Mouse (Mus musculus) midbrain, embryonic 16.5 days (tissue): ENCODE results near the gene Safb2. TPM values are rescaled to one million over a fixed set of nuclear protein-coding genes. Genes with fewer than 3 reads are reported as not detected.

Source experiments
- ATAC-seq: fragments of 200-750 bp; cut with Nextera tagmentation; 2 replicates; pipeline ENCODE4 v1.8.0; 2017; ENCODE audit warnings: moderate TSS enrichment
- H3K27ac ChIP-seq: fragments of 300-500 bp; sonication (generic); 2 replicates; pipeline ENCODE4 v1.5.1; 2014; ENCODE audit warnings: mild to moderate bottlenecking, low read length, mixed read lengths
- H3K27me3 ChIP-seq: fragments of 300-500 bp; sonication (generic); 2 replicates; pipeline ENCODE4 v1.6.1; 2014; ENCODE audit warnings: low read depth, low read length, mixed read lengths; ENCODE audit not compliant: control insufficient read depth, insufficient read depth
- H3K36me3 ChIP-seq: fragments of 300-500 bp; sonication (generic); 2 replicates; pipeline ENCODE4 v1.6.1; 2014; ENCODE audit warnings: mild to moderate bottlenecking, low read length, moderate library complexity, mixed read lengths; ENCODE audit not compliant: control insufficient read depth, insufficient read depth
- H3K4me1 ChIP-seq: fragments of 300-500 bp; sonication (generic); 2 replicates; pipeline ENCODE4 v1.6.1; 2014; ENCODE audit warnings: mild to moderate bottlenecking, low read length, mixed read lengths; ENCODE audit not compliant: control insufficient read depth, insufficient read depth
- H3K4me2 ChIP-seq: fragments of 300-500 bp; sonication (generic); 2 replicates; pipeline ENCODE4 v1.6.1; 2014; ENCODE audit warnings: mild to moderate bottlenecking, low read length, mixed read lengths
- H3K4me3 ChIP-seq: fragments of 300-500 bp; sonication (generic); 2 replicates; pipeline ENCODE4 v1.5.1; 2014; ENCODE audit warnings: low read depth, mild to moderate bottlenecking, low read length, moderate library complexity, mixed read lengths
- H3K9ac ChIP-seq: fragments of 300-500 bp; sonication (generic); 2 replicates; pipeline ENCODE4 v1.6.1; 2014; ENCODE audit warnings: low read depth, low read length, mixed read lengths
- H3K9me3 ChIP-seq: fragments of 300-500 bp; sonication (generic); replicated peaks from 2 replicates; pipeline ENCODE4 v1.6.1; 2014; ENCODE audit warnings: mild to moderate bottlenecking, low read length, mixed read lengths; ENCODE audit not compliant: control insufficient read depth, poor library complexity, severe bottlenecking
- WGBS: fragments of 180-500 bp; shearing (Covaris S2); extraction: QIAGEN DNeasy Blood & Tissue Kit; methylation state at CpG from one replicate; pipeline ENCODE4 v1.1.7; 2014; 5-methylcytosine and 5-hydroxymethylcytosine counted together
- polyA plus RNA-seq: library from polyadenylated mRNA; unstranded; fragments of >200 nt; fragmentation: Nextera tagmentation; extraction: Ambion mirVana; gene quantifications from 2 replicates; pipeline ENCODE4 v1.2.1, GENCODE M21; 2015

Safb2 gene
- polyA plus RNA-seq, 1 experiment from 2014 or later, result 63.2 TPM

- H3K36me3 ChIP-seq, result no peaks in the 10 kb centered on the region
- no peaks in the 10 kb centered on the region for H3K9me3 ChIP-seq
- no peak overlapping the region for H3K4me2 ChIP-seq
- no peaks in the 10 kb centered on the region for H3K27me3 ChIP-seq
- no peak overlapping the region for H3K9ac ChIP-seq
- no peak overlapping the region for H3K4me3 ChIP-seq
- 60% methylated on average over 1 of the region's 1 CpGs for WGBS
- no peaks in the 10 kb centered on the region for H3K4me1 ChIP-seq
- ATAC-seq, result no peak
- no peak overlapping the region for H3K27ac ChIP-seq
These were observed 61.6 kb downstream of the Safb2 start for GRCm38 (mm10) chr17:56522744-56523143.

GRCm38 (mm10) chr17:56515690-56516410, 68.5 kb downstream of the Safb2 start:
- Histone ChIP-seq H3K36me3 (no peaks in the 10 kb centered on the region), H3K27me3 (peaks cover 21% of the 10 kb centered on the region), H3K27ac (peak overlapping the region; percentile 53), H3K4me1 (peaks cover 16% of the 10 kb centered on the region), H3K4me3 (no peak overlapping the region), H3K9ac (peak overlapping the region; percentile 46; the same call in 1 of the 2 replicates), H3K9me3 (no peaks in the 10 kb centered on the region), H3K4me2 (peak overlapping the region; percentile 19)
- peak; percentile 65 for ATAC-seq
- 8% methylated on average over 13 of the region's 13 CpGs for WGBS

GRCm38 (mm10) chr17:56514916-56515315, 69.5 kb downstream of the Safb2 start:
- H3K27ac ChIP-seq, result peak overlapping the region; percentile 53; the same call in 1 of the 2 replicates

GRCm38 (mm10) chr17:56514330-56514729, 70.1 kb downstream of the Safb2 start:
- H3K4me1 ChIP-seq, result peaks cover 19% of the 10 kb centered on the region
- no peaks in the 10 kb centered on the region for H3K36me3 ChIP-seq
- no peak overlapping the region for H3K27ac ChIP-seq
- H3K9me3 ChIP-seq, result no peaks in the 10 kb centered on the region
- H3K4me3 ChIP-seq, result no peak overlapping the region
- H3K4me2 ChIP-seq, result no peak overlapping the region
- H3K9ac ChIP-seq, result no peak overlapping the region
- no peak for ATAC-seq
- H3K27me3 ChIP-seq, result peaks cover 29% of the 10 kb centered on the region

More at GRCm38 (mm10) chr17:56514916-56515315, 69.5 kb downstream of the Safb2 start:
- Histone ChIP-seq H3K4me1 (peaks cover 16% of the 10 kb centered on the region), H3K9ac (no peak overlapping the region), H3K9me3 (no peaks in the 10 kb centered on the region), H3K27me3 (peaks cover 29% of the 10 kb centered on the region), H3K4me2 (no peak overlapping the region), H3K36me3 (no peaks in the 10 kb centered on the region), H3K4me3 (no peak overlapping the region)
- ATAC-seq, result no peak
- 55% methylated on average over 12 of the region's 12 CpGs for WGBS

- Histone ChIP-seq H3K9ac (peak within 1 kb of the TSS; percentile 48; the same call in 1 of the 2 replicates), H3K9me3 (no peaks in the 10 kb centered on the region), H3K4me2 (peak within 1 kb of the TSS; percentile 46), H3K27ac (no peak within 1 kb of the TSS), H3K4me3 (peak within 1 kb of the TSS; percentile 25), H3K36me3 (no peaks in the 10 kb centered on the region), H3K4me1 (peaks cover 21% of the 10 kb centered on the region), H3K27me3 (peaks cover 29% of the 10 kb centered on the region)
- WGBS, result 64% methylated on average over 22 of the region's 22 CpGs
- no peak for ATAC-seq
These were observed 72.1 kb downstream of the Safb2 start, which contains the start of gene Znrf4 for GRCm38 (mm10) chr17:56512310-56512709. Gene Znrf4, minus strand, starts transcription at chr17:56512431.

GRCm38 (mm10) chr17:56511707-56512090, 72.7 kb downstream of the Safb2 start:
- peak overlapping the region; percentile 46 for H3K4me2 ChIP-seq
- H3K4me3 ChIP-seq, result peak overlapping the region; percentile 25
- no peak for ATAC-seq
- no peak overlapping the region for H3K27ac ChIP-seq
- H3K36me3 ChIP-seq, result no peaks in the 10 kb centered on the region
- 26% methylated on average over 29 of the region's 29 CpGs for WGBS
- H3K9ac ChIP-seq, result peak overlapping the region; percentile 48; the same call in 1 of the 2 replicates
- H3K9me3 ChIP-seq, result no peaks in the 10 kb centered on the region
- H3K27me3 ChIP-seq, result peaks cover 29% of the 10 kb centered on the region
- H3K4me1 ChIP-seq, result peaks cover 25% of the 10 kb centered on the region

GRCm38 (mm10) chr17:56510970-56511706, 73.2 kb downstream of the Safb2 start:
- no peak overlapping the region for H3K27ac ChIP-seq
- peaks cover 28% of the 10 kb centered on the region for H3K4me1 ChIP-seq
- 8% methylated on average over 60 of the region's 60 CpGs for WGBS

More at GRCm38 (mm10) chr17:56510970-56511706, 73.2 kb downstream of the Safb2 start:
- no peaks in the 10 kb centered on the region for H3K9me3 ChIP-seq
- no peak for ATAC-seq
- H3K4me3 ChIP-seq, result peak overlapping the region; percentile 25
- peak overlapping the region; percentile 46 for H3K4me2 ChIP-seq
- peak overlapping the region; percentile 48; the same call in 1 of the 2 replicates for H3K9ac ChIP-seq
- no peaks in the 10 kb centered on the region for H3K36me3 ChIP-seq
- peaks cover 29% of the 10 kb centered on the region for H3K27me3 ChIP-seq
